ENCODE assay signal across 10 mouse cellular contexts in the genomic region with DNA sequence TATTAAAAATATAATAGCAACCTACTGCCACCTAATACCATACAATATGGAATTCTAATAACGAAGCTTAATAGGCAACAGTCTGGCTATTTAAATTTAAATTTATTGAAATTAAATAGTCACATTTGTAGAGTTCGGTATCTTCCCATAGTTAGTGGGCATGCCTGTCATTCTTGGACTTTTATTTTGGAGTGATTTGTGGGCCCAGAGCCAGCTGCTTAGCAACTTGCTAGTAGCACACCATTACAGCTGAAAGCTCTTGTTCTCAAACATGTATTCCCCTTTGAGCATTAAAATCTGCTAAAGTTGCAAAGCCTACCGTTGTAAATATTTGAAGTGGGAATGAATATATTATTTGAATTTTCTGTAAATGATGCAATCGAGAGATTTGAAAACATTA.
A peak's percentile ranks its signal among the peaks of the same experiment; 100 is the strongest.
DNase-seq lines count a peak whose midpoint lies in the region; ATAC-seq and TF ChIP-seq lines count a peak whose summit lies in the region.
"Had no signal": no experiment of that assay in that cellular context is flagged by ENCODE, and none has a peak within 500 bp of the region (broad histone marks: within the 10 kb centered on the region; RNA-seq: fewer than 3 reads in every experiment).

No protein-coding gene starts in this region.

- no peaks in the 10 kb centered on the region for H3K9me3 ChIP-seq in forebrain, embryonic 14.5 days (replicated peaks; ENCODE audit: control insufficient read depth, low read length)
- H3K9me3 ChIP-seq in forebrain, embryonic 12.5 days, result no peaks in the 10 kb centered on the region
- no peaks in the 10 kb centered on the region for H3K9me3 ChIP-seq in midbrain, embryonic 13.5 days
- no peaks in the 10 kb centered on the region for H3K9me3 ChIP-seq in midbrain, embryonic 10.5 days (replicated peaks)
- no peaks in the 10 kb centered on the region for H3K9me3 ChIP-seq in midbrain, postnatal 0 days (ENCODE audit: low read length)
- H3K9me3 ChIP-seq: stomach, embryonic 15.5 days had no signal

- H3K4me3 ChIP-seq in forebrain, embryonic 14.5 days (ENCODE audit: low read depth, low read length), result no peak overlapping the region
- H3K4me3 ChIP-seq in forebrain, embryonic 12.5 days (replicated peaks), result no peak overlapping the region
- H3K4me3 ChIP-seq in midbrain, embryonic 13.5 days (replicated peaks), result no peak overlapping the region
- no peak overlapping the region for H3K4me3 ChIP-seq in midbrain, embryonic 10.5 days
- H3K4me3 ChIP-seq in midbrain, postnatal 0 days (ENCODE audit: low read depth, low read length), result no peak overlapping the region
- H3K4me3 ChIP-seq: stomach, embryonic 15.5 days had no signal

- no peaks in the 10 kb centered on the region for H3K4me1 ChIP-seq in forebrain, embryonic 14.5 days (ENCODE audit: control insufficient read depth, insufficient read depth, low read length)
- no peaks in the 10 kb centered on the region for H3K4me1 ChIP-seq in forebrain, embryonic 12.5 days
- no peaks in the 10 kb centered on the region; the same call in 1 of the 2 replicates for H3K4me1 ChIP-seq in midbrain, embryonic 13.5 days (replicated peaks)
- no peaks in the 10 kb centered on the region for H3K4me1 ChIP-seq in midbrain, embryonic 10.5 days
- no peaks in the 10 kb centered on the region for H3K4me1 ChIP-seq in midbrain, postnatal 0 days (ENCODE audit: insufficient read depth, low read length)
- H3K4me1 ChIP-seq: stomach, embryonic 15.5 days had no signal

- no peak overlapping the region for H3K27ac ChIP-seq in forebrain, embryonic 14.5 days (ENCODE audit: low read depth, low read length)
- H3K27ac ChIP-seq in forebrain, embryonic 12.5 days, result no peak overlapping the region
- H3K27ac ChIP-seq in midbrain, embryonic 13.5 days, result no peak overlapping the region
- no peak overlapping the region for H3K27ac ChIP-seq in midbrain, embryonic 10.5 days (replicated peaks)
- no peak overlapping the region for H3K27ac ChIP-seq in midbrain, postnatal 0 days (ENCODE audit: low read depth, low read length)
- H3K27ac ChIP-seq: stomach, embryonic 15.5 days had no signal

- H3K4me2 ChIP-seq in forebrain, embryonic 14.5 days (ENCODE audit: low read length), result no peak overlapping the region
- H3K4me2 ChIP-seq in forebrain, embryonic 12.5 days, result no peak overlapping the region
- H3K4me2 ChIP-seq in midbrain, embryonic 13.5 days (replicated peaks), result no peak overlapping the region
- H3K4me2 ChIP-seq in midbrain, postnatal 0 days (ENCODE audit: low read depth, low read length, poor library complexity, severe bottlenecking), result no peak overlapping the region
- H3K4me2 ChIP-seq: stomach, embryonic 15.5 days had no signal

- no peak for TF ChIP-seq CTCF in midbrain, postnatal 0 days (IDR thresholded peaks at IDR 0.05)

- 40% methylated on average over 4 of the region's 4 CpGs for WGBS in forebrain, embryonic 14.5 days
- 64% methylated on average over 4 of the region's 4 CpGs for WGBS in forebrain, embryonic 12.5 days
- 47% methylated on average over 4 of the region's 4 CpGs for WGBS in midbrain, embryonic 13.5 days
- WGBS in midbrain, embryonic 10.5 days, result 91% methylated on average over 4 of the region's 4 CpGs
- WGBS in midbrain, postnatal 0 days, result 25% methylated on average over 4 of the region's 4 CpGs

- DNase-seq in forebrain, embryonic 14.5 days (ENCODE audit: low spot score), result peak; percentile 87
- no peak for DNase-seq in midbrain, embryonic 10.5 days (ENCODE audit: low spot score)
- peak; percentile 41 to 47 for DNase-seq in kidney, adult 8-10 months
- peak; percentile 73 for DNase-seq in midbrain, postnatal 0 days (ENCODE audit: low spot score)
- DNase-seq in layer of hippocampus, postnatal 36 days, result no peak
- no peak for DNase-seq in adrenal gland, adult 18-20 months (ENCODE audit: low spot score in 2 of 2)
- DNase-seq: cerebellum, adult 11-12 months had no signal

- no peaks in the 10 kb centered on the region for H3K36me3 ChIP-seq in forebrain, embryonic 14.5 days (ENCODE audit: control insufficient read depth, insufficient read depth, low read length)
- no peaks in the 10 kb centered on the region for H3K36me3 ChIP-seq in forebrain, embryonic 12.5 days (replicated peaks)
- H3K36me3 ChIP-seq in midbrain, embryonic 13.5 days, result no peaks in the 10 kb centered on the region
- no peaks in the 10 kb centered on the region for H3K36me3 ChIP-seq in midbrain, embryonic 10.5 days
- no peaks in the 10 kb centered on the region for H3K36me3 ChIP-seq in midbrain, postnatal 0 days (ENCODE audit: insufficient read depth, low read length)
- H3K36me3 ChIP-seq: stomach, embryonic 15.5 days had no signal

- no peaks in the 10 kb centered on the region for H3K27me3 ChIP-seq in forebrain, embryonic 14.5 days (replicated peaks; ENCODE audit: control insufficient read depth, insufficient read depth, low read length)
- H3K27me3 ChIP-seq in forebrain, embryonic 12.5 days, result no peaks in the 10 kb centered on the region
- H3K27me3 ChIP-seq in midbrain, embryonic 13.5 days, result no peaks in the 10 kb centered on the region
- no peaks in the 10 kb centered on the region for H3K27me3 ChIP-seq in midbrain, embryonic 10.5 days (ENCODE audit: low read depth, poor library complexity, severe bottlenecking)
- H3K27me3 ChIP-seq in midbrain, postnatal 0 days (ENCODE audit: insufficient read depth, low read length), result no peaks in the 10 kb centered on the region
- H3K27me3 ChIP-seq: stomach, embryonic 15.5 days had no signal

- ATAC-seq in forebrain, embryonic 14.5 days, result peak; percentile 74; the same call in 1 of the 2 replicates
- no peak for ATAC-seq in forebrain, embryonic 12.5 days (ENCODE audit: low FRiP score)
- peak; percentile 73; the same call in 1 of the 2 replicates for ATAC-seq in midbrain, embryonic 13.5 days
- 0 out of 2 replicates have a peak, but pooled peaks have one; percentile 41 for ATAC-seq in midbrain, postnatal 0 days (ENCODE audit: low FRiP score)

- H3K9ac ChIP-seq in forebrain, embryonic 14.5 days (ENCODE audit: low read length), result no peak overlapping the region
- H3K9ac ChIP-seq in forebrain, embryonic 12.5 days, result no peak overlapping the region
- H3K9ac ChIP-seq in midbrain, embryonic 13.5 days (replicated peaks), result no peak overlapping the region
- no peak overlapping the region for H3K9ac ChIP-seq in midbrain, postnatal 0 days (replicated peaks; ENCODE audit: low read length, poor library complexity, severe bottlenecking)
- H3K9ac ChIP-seq: stomach, embryonic 15.5 days had no signal

Comparison
In these comparisons a context has a peak if more than half of its experiments do, and no peak if none do; other contexts are left out.
1. DNase-seq: peak in forebrain, embryonic 14.5 days (single experiment), kidney, adult 8-10 months (2 of 2) and midbrain, postnatal 0 days (single experiment); none in midbrain, embryonic 10.5 days (single experiment), layer of hippocampus, postnatal 36 days (0 of 2) and adrenal gland, adult 18-20 months (0 of 2).